Mouse (Mus musculus) layer of hippocampus, adult 11-12 months (tissue): ENCODE measurements around the gene Ctnnd2.

Experiments
- DNase-seq: peaks from one replicate; pipeline ENCODE4 v3.0.0; 2022; ENCODE audit warnings: low spot score

Ctnnd2 gene

DNA sequence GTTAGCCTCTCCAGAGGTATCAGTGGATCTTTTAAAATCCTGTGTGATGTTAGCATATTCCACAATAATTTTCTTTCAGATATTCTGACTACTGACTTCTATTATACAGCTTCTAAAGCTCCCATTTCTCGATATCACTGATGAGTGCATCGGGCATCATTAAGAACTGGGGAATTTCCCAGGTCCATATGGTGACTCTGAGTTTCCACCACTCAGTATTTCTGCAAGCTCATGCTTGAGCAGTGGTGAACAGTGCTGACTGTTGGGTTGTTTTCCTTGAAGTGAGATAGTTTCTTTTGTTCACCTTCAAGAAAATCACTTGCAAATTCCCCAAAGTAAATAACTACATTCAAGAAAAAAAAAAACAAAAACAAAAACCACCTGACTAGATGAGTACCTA is 542.4 kb downstream of the Ctnnd2 start:
- no peak for DNase-seq

- DNase-seq = peak; percentile 23
Observed at GRCm38 (mm10) chr15:30718811-30719210, 546.4 kb downstream of the Ctnnd2 start.

DNA sequence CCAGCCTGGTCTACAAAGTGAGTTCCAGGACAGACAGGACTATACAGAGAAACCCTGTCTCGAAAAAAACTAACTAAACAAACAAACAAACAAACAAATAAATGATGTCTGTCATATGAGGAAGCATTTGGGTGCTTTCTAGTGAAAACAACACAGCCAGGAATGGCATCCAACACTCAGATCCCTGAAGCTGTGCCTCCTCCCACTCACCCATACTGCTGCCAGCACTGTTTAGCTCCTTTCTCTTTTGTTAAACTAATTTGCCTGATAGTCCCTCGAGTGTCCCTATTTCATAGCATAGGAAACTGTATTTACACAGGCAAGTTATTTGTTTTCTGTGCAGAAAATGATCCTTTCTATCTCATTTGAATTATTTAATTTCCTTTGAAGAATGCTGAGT is 546.8 kb downstream of the Ctnnd2 start:
- DNase-seq = peak; percentile 61

- no peak for DNase-seq
Observed at GRCm38 (mm10) chr15:30721098-30721497, 548.7 kb downstream of the Ctnnd2 start.

- no peak for DNase-seq
Observed at GRCm38 (mm10) chr15:30726066-30726465, 553.7 kb downstream of the Ctnnd2 start.

DNA sequence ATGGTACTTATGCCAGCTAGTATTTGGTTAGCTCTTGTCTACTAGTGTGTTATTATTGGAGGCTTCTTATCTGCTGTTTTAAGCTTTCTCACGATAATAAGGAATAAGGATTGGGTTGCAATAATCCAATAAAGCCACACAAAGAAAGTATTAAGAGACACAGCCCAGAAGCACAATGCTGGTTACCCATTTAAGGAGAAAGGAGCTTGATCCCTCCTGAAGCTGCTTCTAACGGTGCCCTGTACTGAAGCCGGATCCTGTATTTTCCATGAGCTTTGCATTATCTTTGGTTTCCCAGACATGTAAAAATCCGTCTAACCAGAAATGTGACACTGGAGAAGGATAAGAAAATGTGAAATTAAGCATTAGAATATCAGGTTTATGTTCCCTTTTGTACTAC is 565.8 kb downstream of the Ctnnd2 start:
- no peak for DNase-seq

GRCm38 (mm10) chr15:30740728-30741127 is 568.3 kb downstream of the Ctnnd2 start:
- DNase-seq = peak; percentile 86

DNA sequence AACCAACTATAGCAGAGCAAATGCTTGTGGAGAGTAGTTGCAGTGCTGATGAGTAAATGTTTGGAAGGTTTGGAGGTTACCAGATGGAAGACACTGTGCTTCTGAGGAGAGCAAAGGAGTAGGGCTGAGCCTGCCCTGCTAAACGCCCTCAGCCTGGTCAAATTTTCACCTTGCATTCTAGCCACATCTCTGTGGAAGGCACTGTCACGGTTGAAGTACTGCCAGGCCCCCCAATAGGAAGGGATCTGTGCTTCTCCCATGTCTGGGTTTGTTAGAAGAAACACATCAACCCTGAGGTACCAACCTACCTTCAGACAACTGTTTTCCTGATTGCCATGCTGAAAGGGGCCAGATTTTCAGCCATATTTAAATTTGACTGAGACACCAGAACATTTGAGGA is 585.6 kb downstream of the Ctnnd2 start:
- no peak for DNase-seq

- no peak for DNase-seq
Observed at GRCm38 (mm10) chr15:30762211-30762610, 589.8 kb downstream of the Ctnnd2 start.

- no peak for DNase-seq
Observed at GRCm38 (mm10) chr15:30762695-30763285, 590.4 kb downstream of the Ctnnd2 start.

GRCm38 (mm10) chr15:30776931-30777330 is 604.5 kb downstream of the Ctnnd2 start:
- DNase-seq = no peak

DNA sequence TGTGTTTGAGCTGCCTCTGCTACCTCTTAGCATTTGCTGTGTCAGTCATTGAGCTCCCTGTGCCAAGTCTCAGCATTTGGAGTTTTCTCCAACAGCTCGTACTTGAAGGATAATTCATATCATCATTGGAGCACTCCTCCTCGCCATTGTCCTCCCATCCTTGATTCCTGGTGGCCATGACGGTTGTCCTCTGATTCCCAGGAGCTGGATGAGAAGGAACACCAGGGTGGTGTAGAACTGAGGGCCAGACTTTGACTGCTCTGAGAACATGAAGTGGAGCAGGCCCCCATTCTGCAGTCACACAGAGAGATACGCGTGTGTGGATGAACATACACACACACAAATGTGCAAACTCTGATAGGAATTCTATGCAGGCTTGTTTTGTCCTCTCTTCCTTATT is 605.4 kb downstream of the Ctnnd2 start:
- DNase-seq = no peak

GRCm38 (mm10) chr15:30779903-30780302 is 607.5 kb downstream of the Ctnnd2 start:
- no peak for DNase-seq

DNA sequence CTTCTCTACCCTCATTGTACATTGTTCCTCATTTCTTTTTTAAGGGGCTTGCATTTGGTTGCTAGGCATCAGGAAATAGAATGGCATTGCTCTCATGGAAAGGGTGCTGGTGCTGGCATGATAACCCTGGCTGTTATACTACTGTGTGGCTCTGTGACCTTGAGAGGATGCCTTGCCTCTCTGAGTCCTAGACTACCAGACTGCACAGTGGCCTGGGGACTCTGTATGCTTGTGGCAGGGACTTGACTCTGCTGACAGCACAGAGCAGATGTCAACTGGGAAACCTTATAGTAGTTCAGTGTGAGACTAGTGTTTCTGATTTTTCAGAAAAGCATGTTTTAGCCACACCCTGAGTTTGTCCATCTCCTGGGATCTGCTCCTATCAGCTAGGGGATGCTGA is 608.6 kb downstream of the Ctnnd2 start:
- no peak for DNase-seq

DNA sequence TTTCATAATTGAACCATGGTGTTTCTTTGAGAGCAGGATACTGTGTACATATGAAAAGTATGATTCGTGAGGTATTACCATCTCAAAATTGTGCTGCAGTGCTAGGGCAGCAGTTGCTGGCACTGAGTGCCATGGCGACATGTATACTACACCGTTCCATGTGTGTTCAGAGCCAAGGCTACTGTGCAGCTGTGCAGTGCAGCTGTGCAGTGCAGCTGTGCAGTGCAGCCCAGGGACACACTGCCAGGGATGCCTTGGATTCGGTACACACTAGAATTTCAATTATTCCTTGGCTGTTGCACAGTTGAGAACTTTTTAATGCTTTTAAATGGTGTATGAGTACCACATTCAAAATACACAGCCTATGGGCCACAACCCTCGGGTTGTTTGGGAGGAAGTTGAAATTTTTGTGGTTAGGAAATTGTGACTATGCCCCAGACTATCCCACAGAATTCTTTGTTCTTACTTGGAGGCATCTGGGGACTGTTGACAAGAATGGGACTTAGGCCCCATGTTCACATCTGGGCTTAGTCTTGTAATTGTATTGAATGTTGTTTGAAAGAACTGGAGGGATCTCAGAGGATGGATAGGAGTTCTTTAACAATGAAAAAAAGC is 613.4 kb downstream of the Ctnnd2 start:
- DNase-seq = no peak

- DNase-seq = no peak
Observed at GRCm38 (mm10) chr15:30793260-30793659, 620.9 kb downstream of the Ctnnd2 start.

DNA sequence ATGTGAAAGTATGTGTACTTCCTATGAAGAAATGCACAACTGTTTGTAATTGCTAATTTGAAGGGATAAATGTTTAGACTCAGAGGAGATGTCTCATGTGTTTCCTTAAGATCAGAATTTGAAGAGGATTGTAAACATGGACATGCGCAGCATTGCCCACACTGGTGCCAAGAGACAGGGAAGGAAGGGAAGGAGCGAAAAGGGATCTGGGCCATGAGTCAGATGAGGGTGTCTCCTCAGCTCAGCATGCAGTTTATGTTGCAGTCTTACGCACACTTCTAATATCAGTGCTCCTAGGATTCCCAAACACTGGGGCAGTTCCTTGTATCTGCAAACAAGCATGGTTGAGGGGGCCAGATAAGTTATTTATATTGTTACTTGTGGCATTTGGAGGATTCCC is 623.3 kb downstream of the Ctnnd2 start:
- no peak for DNase-seq

GRCm38 (mm10) chr15:30827424-30828263 is 655.3 kb downstream of the Ctnnd2 start:
- peak; percentile 37 for DNase-seq

DNA sequence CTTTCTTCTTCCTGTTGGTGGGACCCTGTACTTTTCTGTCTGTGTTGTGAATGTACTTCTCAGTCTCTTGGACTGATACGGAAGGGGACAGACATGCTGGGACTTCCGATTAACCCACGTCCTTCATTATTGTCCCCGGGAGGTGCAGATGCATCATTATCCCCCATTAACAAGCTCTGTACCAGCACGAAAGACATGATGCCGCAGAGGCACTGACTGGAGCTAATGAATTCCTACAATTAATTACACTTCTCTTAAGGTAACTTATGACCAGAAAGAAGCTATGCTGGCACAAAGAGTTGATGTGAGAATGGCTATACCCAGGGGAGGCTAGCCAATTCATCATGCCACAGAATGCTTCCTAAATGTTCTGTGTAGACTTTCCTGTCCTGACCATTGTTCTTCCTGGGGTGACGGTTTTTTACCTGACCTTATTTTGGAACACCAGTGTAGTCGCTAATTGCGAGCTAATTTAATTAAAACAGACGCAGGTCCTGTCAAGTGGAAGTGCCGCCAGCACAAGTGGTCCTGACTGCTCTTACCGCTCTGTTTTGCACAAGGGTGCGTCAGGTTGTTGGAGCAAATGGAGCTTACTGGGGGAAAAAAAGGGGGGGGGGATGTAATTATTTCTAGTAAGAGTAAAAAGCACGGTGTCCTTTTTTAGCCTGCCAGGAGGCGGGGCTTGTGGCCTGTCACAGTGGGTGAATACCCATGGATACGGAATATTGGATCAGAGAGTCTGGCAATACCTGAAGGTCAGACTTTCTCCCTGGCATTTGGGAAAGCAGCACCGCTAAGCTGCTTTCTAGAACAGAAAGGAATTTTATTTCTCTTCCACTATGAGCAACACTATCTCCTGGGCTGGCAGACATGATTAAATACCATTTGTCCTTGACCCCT is 685.1 kb downstream of the Ctnnd2 start:
- DNase-seq = no peak

DNA sequence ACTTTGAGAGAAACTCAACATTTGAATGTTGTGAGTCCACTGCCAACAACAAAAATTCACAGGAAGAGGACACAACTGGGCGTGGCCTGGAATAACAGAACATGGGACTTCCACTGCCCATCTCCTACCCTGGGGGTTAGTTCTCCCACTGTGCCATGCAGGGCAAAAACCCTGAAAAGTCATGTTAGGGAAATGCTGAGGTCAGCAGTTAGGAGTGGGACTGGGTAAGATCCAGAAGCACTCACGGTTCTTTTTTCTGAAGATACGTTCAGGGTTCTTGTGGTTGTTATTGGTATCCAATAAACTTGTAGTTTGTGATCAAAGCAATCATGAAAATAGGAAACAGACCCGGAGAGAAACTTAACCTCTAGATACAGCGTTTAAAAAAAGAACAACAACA is 695.0 kb downstream of the Ctnnd2 start:
- no peak for DNase-seq

- DNase-seq = no peak
Observed at GRCm38 (mm10) chr15:30869673-30870512, 697.5 kb downstream of the Ctnnd2 start.
